Mouse (Mus musculus) stomach, embryonic 15.5 days (tissue): ENCODE measurements around the gene Ank3. TPM values are rescaled to one million over a fixed set of nuclear protein-coding genes. Genes with fewer than 3 reads are reported as not detected.

Experiments used
- ATAC-seq: fragments of 200-750 bp; cut with Nextera tagmentation; 2 replicates; pipeline ENCODE4 v1.8.0; 2017; ENCODE audit warnings: low read depth, moderate number of reproducible peaks, moderate TSS enrichment; ENCODE audit not compliant: insufficient read depth, low FRiP score
- H3K27ac ChIP-seq: fragments of 300-500 bp; sonication (generic); 2 replicates; pipeline ENCODE4 v1.5.1; 2015; ENCODE audit warnings: mild to moderate bottlenecking, inconsistent platforms
- H3K27me3 ChIP-seq: fragments of 300-500 bp; sonication (generic); replicated peaks from 2 replicates; pipeline ENCODE4 v1.6.1; 2015; ENCODE audit warnings: inconsistent platforms
- H3K36me3 ChIP-seq: fragments of 300-500 bp; sonication (generic); 2 replicates; pipeline ENCODE4 v1.6.1; 2015; ENCODE audit warnings: inconsistent platforms
- H3K4me1 ChIP-seq: fragments of 300-500 bp; sonication (generic); 2 replicates; pipeline ENCODE4 v1.6.1; 2015; ENCODE audit warnings: inconsistent platforms
- H3K4me2 ChIP-seq: fragments of 300-500 bp; sonication (generic); 2 replicates; pipeline ENCODE4 v1.6.1; 2015; ENCODE audit warnings: mild to moderate bottlenecking, inconsistent platforms
- H3K4me3 ChIP-seq: fragments of 300-500 bp; sonication (generic); replicated peaks from 2 replicates; pipeline ENCODE4 v1.5.1; 2015; ENCODE audit warnings: inconsistent platforms
- H3K9ac ChIP-seq: fragments of 300-500 bp; sonication (generic); 2 replicates; pipeline ENCODE4 v1.6.1; 2015; ENCODE audit warnings: inconsistent platforms
- H3K9me3 ChIP-seq: fragments of 300-500 bp; sonication (generic); 2 replicates; pipeline ENCODE4 v1.6.1; 2016; ENCODE audit warnings: inconsistent platforms
- WGBS: fragments of 180-500 bp; shearing (Covaris S2); methylation state at CpG from one replicate; pipeline ENCODE4 v1.1.7; 2015; 5-methylcytosine and 5-hydroxymethylcytosine counted together
- polyA plus RNA-seq: library from polyadenylated mRNA; unstranded; fragments of >200 nt; fragmentation: Nextera tagmentation; extraction: Ambion mirVana; gene quantifications from 2 replicates; pipeline ENCODE4 v1.2.1, GENCODE M21; 2015

Gene Ank3
- polyA plus RNA-seq, 1 experiment from 2014 or later: 33.0 TPM

- Histone ChIP-seq H3K9me3 (no peaks in the 10 kb centered on the region), H3K4me1 (peaks cover 9% of the 10 kb centered on the region), H3K4me3 (no peak overlapping the region), H3K27ac (peak overlapping the region; percentile 71), H3K36me3 (no peaks in the 10 kb centered on the region), H3K27me3 (no peaks in the 10 kb centered on the region), H3K9ac (no peak overlapping the region), H3K4me2 (peak overlapping the region; percentile 64)
- 0 out of 2 replicates have a peak, but pooled peaks have one; percentile 2 for ATAC-seq
- WGBS: 12% methylated on average over 8 of the region's 8 CpGs
Observed at GRCm38 (mm10) chr10:69923801-69924200, 525.2 kb downstream of the Ank3 start.

- Histone ChIP-seq H3K27me3 (no peaks in the 10 kb centered on the region), H3K4me3 (peak overlapping the region; percentile 38; the same call in 1 of the 2 replicates), H3K27ac (peak overlapping the region; percentile 71; the same call in 1 of the 2 replicates), H3K36me3 (no peaks in the 10 kb centered on the region), H3K9ac (no peak overlapping the region), H3K4me2 (peak overlapping the region; percentile 64), H3K4me1 (peaks cover 9% of the 10 kb centered on the region), H3K9me3 (no peaks in the 10 kb centered on the region)
- WGBS: 6% methylated on average over 11 of the region's 11 CpGs
- peak; percentile 82 for ATAC-seq
Observed at GRCm38 (mm10) chr10:69924321-69924720, 525.7 kb downstream of the Ank3 start.

GRCm38 (mm10) chr10:69924845-69925244 is 526.3 kb downstream of the Ank3 start:
- Histone ChIP-seq H3K9ac (no peak overlapping the region), H3K4me1 (peaks cover 9% of the 10 kb centered on the region), H3K27ac (peak overlapping the region; percentile 84), H3K4me2 (peak overlapping the region; percentile 64), H3K36me3 (no peaks in the 10 kb centered on the region), H3K9me3 (no peaks in the 10 kb centered on the region), H3K27me3 (no peaks in the 10 kb centered on the region), H3K4me3 (peak overlapping the region; percentile 38)
- ATAC-seq: no peak
- WGBS: 4% methylated on average over 14 of the region's 14 CpGs

- 1% methylated on average over 19 of the region's 19 CpGs for whole genome bisulfite sequencing
- Histone ChIP-seq H3K27ac (peak overlapping the region; percentile 84), H3K9ac (no peak overlapping the region), H3K27me3 (no peaks in the 10 kb centered on the region), H3K36me3 (no peaks in the 10 kb centered on the region), H3K4me3 (peak overlapping the region; percentile 38), H3K4me1 (peaks cover 9% of the 10 kb centered on the region), H3K9me3 (no peaks in the 10 kb centered on the region), H3K4me2 (peak overlapping the region; percentile 64)
- peak; percentile 45; the same call in 1 of the 2 replicates for ATAC-seq
Observed at GRCm38 (mm10) chr10:69925285-69926157, 526.9 kb downstream of the Ank3 start.

GRCm38 (mm10) chr10:69926158-69926882 is 527.7 kb downstream of the Ank3 start:
- 3% methylated on average over 11 of the region's 11 CpGs for WGBS
- H3K27ac ChIP-seq: peak overlapping the region; percentile 84
- peaks cover 9% of the 10 kb centered on the region for H3K4me1 ChIP-seq
- no peaks in the 10 kb centered on the region for H3K27me3 ChIP-seq
- H3K36me3 ChIP-seq: 0 out of 2 replicates have a peak, but pooled peaks cover 3% of the 10 kb centered on the region
- H3K4me3 ChIP-seq: peak overlapping the region; percentile 38
- 0 out of 2 replicates have a peak overlapping the region, but pooled peaks have one; percentile 7 for H3K9ac ChIP-seq
- ATAC-seq: no peak
- peak overlapping the region; percentile 64 for H3K4me2 ChIP-seq
- no peaks in the 10 kb centered on the region for H3K9me3 ChIP-seq

- WGBS: 8% methylated on average over 9 of the region's 9 CpGs
- peak overlapping the region; percentile 84 for H3K27ac ChIP-seq
- H3K4me3 ChIP-seq: peak overlapping the region; percentile 38
- peak overlapping the region; percentile 64 for H3K4me2 ChIP-seq
- ATAC-seq: no peak
- H3K9me3 ChIP-seq: no peaks in the 10 kb centered on the region
- H3K4me1 ChIP-seq: peaks cover 9% of the 10 kb centered on the region
- H3K9ac ChIP-seq: 0 out of 2 replicates have a peak overlapping the region, but pooled peaks have one; percentile 7
- H3K36me3 ChIP-seq: 0 out of 2 replicates have a peak, but pooled peaks cover 4% of the 10 kb centered on the region
- H3K27me3 ChIP-seq: no peaks in the 10 kb centered on the region
Observed at GRCm38 (mm10) chr10:69927012-69927411, 528.4 kb downstream of the Ank3 start.

GRCm38 (mm10) chr10:69928358-69928757 is 529.8 kb downstream of the Ank3 start:
- 0 out of 2 replicates have a peak, but pooled peaks cover 4% of the 10 kb centered on the region for H3K36me3 ChIP-seq

GRCm38 (mm10) chr10:69930503-69930902 is 531.9 kb downstream of the Ank3 start:
- no peaks in the 10 kb centered on the region for H3K27me3 ChIP-seq
- H3K4me3 ChIP-seq: no peak overlapping the region
- H3K4me1 ChIP-seq: peaks cover 9% of the 10 kb centered on the region
- WGBS: 76% methylated on average over 8 of the region's 8 CpGs
- ATAC-seq: 0 out of 2 replicates have a peak, but pooled peaks have one; percentile 49
- no peaks in the 10 kb centered on the region for H3K9me3 ChIP-seq
- 0 out of 2 replicates have a peak, but pooled peaks cover 4% of the 10 kb centered on the region for H3K36me3 ChIP-seq
- H3K4me2 ChIP-seq: no peak overlapping the region
- no peak overlapping the region for H3K27ac ChIP-seq
- no peak overlapping the region for H3K9ac ChIP-seq

More at GRCm38 (mm10) chr10:69928358-69928757, 529.8 kb downstream of the Ank3 start:
- Histone ChIP-seq H3K4me2 (peak overlapping the region; percentile 64; the same call in 1 of the 2 replicates), H3K27me3 (no peaks in the 10 kb centered on the region), H3K4me1 (peaks cover 9% of the 10 kb centered on the region), H3K4me3 (no peak overlapping the region), H3K27ac (peak overlapping the region; percentile 84), H3K9me3 (no peaks in the 10 kb centered on the region), H3K9ac (no peak overlapping the region)
- WGBS: 44% methylated on average over 7 of the region's 7 CpGs
- peak; percentile 36; the same call in 1 of the 2 replicates for ATAC-seq

- Histone ChIP-seq H3K4me2 (no peak overlapping the region), H3K9ac (no peak overlapping the region), H3K9me3 (no peaks in the 10 kb centered on the region), H3K36me3 (no peaks in the 10 kb centered on the region), H3K4me1 (no peaks in the 10 kb centered on the region), H3K27me3 (no peaks in the 10 kb centered on the region), H3K4me3 (no peak overlapping the region), H3K27ac (no peak overlapping the region)
- ATAC-seq: no peak
- 81% methylated on average over 5 of the region's 5 CpGs for WGBS
Observed at GRCm38 (mm10) chr10:69936443-69937067, 538.0 kb downstream of the Ank3 start.

GRCm38 (mm10) chr10:69937291-69937921 is 538.8 kb downstream of the Ank3 start:
- Histone ChIP-seq H3K27me3 (no peaks in the 10 kb centered on the region), H3K9ac (no peak overlapping the region), H3K4me1 (no peaks in the 10 kb centered on the region), H3K4me2 (no peak overlapping the region), H3K9me3 (no peaks in the 10 kb centered on the region), H3K4me3 (no peak overlapping the region), H3K27ac (no peak overlapping the region), H3K36me3 (no peaks in the 10 kb centered on the region)
- 87% methylated on average over 7 of the region's 7 CpGs for WGBS
- ATAC-seq: no peak

- H3K9ac ChIP-seq: no peak overlapping the region
- no peak for ATAC-seq
- H3K27ac ChIP-seq: no peak overlapping the region
- H3K36me3 ChIP-seq: no peaks in the 10 kb centered on the region
- no peaks in the 10 kb centered on the region for H3K27me3 ChIP-seq
- no peaks in the 10 kb centered on the region for H3K9me3 ChIP-seq
- H3K4me3 ChIP-seq: no peak overlapping the region
- 78% methylated on average over 7 of the region's 7 CpGs for WGBS
- H3K4me2 ChIP-seq: no peak overlapping the region
- H3K4me1 ChIP-seq: no peaks in the 10 kb centered on the region
Observed at GRCm38 (mm10) chr10:69939144-69939543, 540.6 kb downstream of the Ank3 start.
